Mouse (Mus musculus): ENCODE data around the gene Btbd11. TPM values are rescaled to one million over a fixed set of nuclear protein-coding genes. Genes with fewer than 3 reads are reported as not detected.

Btbd11 gene
- polyA plus RNA-seq, 1 experiment from 2014 or later = 8.4 TPM

GRCm38 (mm10) chr10:85522220-85522760, 135.7 kb downstream of the Btbd11 start:
- no peak for DNase-seq (ENCODE audit: low spot score)
- no peak overlapping the region for H3K4me3 ChIP-seq
- peaks cover 19% of the 10 kb centered on the region for H3K4me1 ChIP-seq (replicated peaks)
- no peaks in the 10 kb centered on the region for H3K9me3 ChIP-seq
- H3K27ac ChIP-seq = no peak overlapping the region
- no peaks in the 10 kb centered on the region for H3K36me3 ChIP-seq
- WGBS = 89% methylated on average over 7 of the region's 7 CpGs
- H3K27me3 ChIP-seq (ENCODE audit: insufficient read depth, poor library complexity, severe bottlenecking) = no peaks in the 10 kb centered on the region

GRCm38 (mm10) chr10:85525267-85526015, 138.8 kb downstream of the Btbd11 start:
- DNase-seq (ENCODE audit: low spot score) = no peak
- 36% methylated on average over 7 of the region's 7 CpGs for WGBS
- no peaks in the 10 kb centered on the region for H3K9me3 ChIP-seq

DNA sequence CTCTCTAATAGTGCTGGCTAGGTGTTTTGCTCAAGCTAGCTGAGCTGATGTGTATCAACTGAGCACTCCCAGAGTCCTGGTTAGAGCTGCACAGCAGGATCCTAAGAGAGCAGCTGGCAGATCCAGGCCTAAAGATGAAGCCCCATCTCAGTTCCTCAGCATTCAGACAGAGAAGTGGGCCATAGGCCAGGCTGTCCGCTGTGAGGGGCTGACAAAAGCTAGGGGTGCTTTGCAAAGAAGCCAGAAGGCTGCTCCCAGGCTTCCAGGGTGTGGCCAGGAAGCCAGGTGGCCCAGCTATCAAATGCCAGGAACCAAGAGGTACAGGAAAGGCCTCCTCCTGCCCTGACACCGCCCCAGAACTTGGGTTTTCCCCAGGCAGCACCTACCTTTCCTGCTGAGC, 140.0 kb downstream of the Btbd11 start:
- Histone ChIP-seq H3K27ac (peak overlapping the region; percentile 59; the same call in 1 of the 2 replicates), H3K4me3 (no peak overlapping the region), H3K9me3 (no peaks in the 10 kb centered on the region), H3K36me3 (no peaks in the 10 kb centered on the region), H3K27me3 (ENCODE audit: insufficient read depth, poor library complexity, severe bottlenecking) (no peaks in the 10 kb centered on the region), H3K4me1 (replicated peaks) (peaks cover 19% of the 10 kb centered on the region)
- WGBS = 60% methylated on average over 2 of the region's 2 CpGs
- no peak for DNase-seq (ENCODE audit: low spot score)

More at GRCm38 (mm10) chr10:85525267-85526015, 138.8 kb downstream of the Btbd11 start:
- no peaks in the 10 kb centered on the region for H3K36me3 ChIP-seq
- H3K4me1 ChIP-seq (replicated peaks) = peaks cover 19% of the 10 kb centered on the region
- no peak overlapping the region for H3K4me3 ChIP-seq
- peak overlapping the region; percentile 18; the same call in 1 of the 2 replicates for H3K27ac ChIP-seq
- H3K27me3 ChIP-seq (ENCODE audit: insufficient read depth, poor library complexity, severe bottlenecking) = no peaks in the 10 kb centered on the region

DNA sequence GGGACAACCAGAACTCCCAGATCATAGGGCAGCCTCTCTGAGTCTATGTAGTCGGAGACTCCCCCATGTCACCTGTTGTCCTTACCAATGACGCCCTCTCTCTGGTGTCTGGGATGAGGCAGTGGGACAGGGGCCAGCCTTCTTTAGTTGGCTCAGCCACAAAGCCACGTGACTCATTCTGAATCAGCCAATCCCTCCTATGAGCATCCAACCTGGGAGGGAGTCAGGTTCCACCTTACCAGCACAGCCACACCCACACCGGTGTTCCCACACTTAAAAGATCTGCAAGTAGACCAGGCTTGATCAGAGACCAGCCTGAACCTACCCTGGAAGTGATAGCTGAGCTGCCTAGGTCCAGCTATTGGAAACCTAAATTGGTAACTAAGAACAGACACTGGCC, 141.1 kb downstream of the Btbd11 start:
- no peak overlapping the region for H3K4me3 ChIP-seq
- peaks cover 19% of the 10 kb centered on the region for H3K4me1 ChIP-seq (replicated peaks)
- H3K27me3 ChIP-seq (ENCODE audit: insufficient read depth, poor library complexity, severe bottlenecking) = no peaks in the 10 kb centered on the region
- H3K36me3 ChIP-seq = no peaks in the 10 kb centered on the region
- no peak for DNase-seq (ENCODE audit: low spot score)
- no peak overlapping the region for H3K27ac ChIP-seq
- 70% methylated on average over 4 of the region's 4 CpGs for WGBS
- H3K9me3 ChIP-seq = no peaks in the 10 kb centered on the region

DNA sequence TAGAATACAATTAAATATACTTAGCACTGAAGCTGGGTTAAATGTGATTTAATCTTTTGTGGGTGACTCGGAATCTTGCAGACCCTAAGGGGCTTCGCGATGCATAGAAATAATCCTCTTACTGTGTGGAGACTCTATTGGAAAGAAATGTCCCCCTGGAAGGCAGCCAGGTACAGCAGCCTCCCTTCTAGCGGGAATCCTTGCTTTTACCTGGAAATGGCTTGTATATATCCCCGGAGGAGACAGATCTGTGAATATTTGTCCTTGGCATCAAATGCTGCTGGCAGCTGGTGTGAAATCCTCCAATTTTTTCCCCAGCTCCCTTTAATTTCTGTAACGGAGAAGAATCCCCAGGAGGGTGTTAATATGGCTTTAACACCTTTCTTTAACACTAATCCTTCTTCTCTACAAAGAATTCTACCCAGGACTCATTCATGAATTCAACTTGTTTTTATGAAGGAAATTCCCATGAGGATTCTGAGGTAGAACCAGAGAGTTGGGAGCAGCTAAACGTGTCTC, 146.6 kb downstream of the Btbd11 start:
- Histone ChIP-seq H3K4me3 (no peak overlapping the region), H3K4me1 (replicated peaks) (no peaks in the 10 kb centered on the region), H3K9me3 (no peaks in the 10 kb centered on the region), H3K36me3 (no peaks in the 10 kb centered on the region), H3K27me3 (ENCODE audit: insufficient read depth, poor library complexity, severe bottlenecking) (no peaks in the 10 kb centered on the region), H3K27ac (no peak overlapping the region)
- WGBS = 74% methylated on average over 7 of the region's 7 CpGs
- no peak for DNase-seq (ENCODE audit: low spot score)

DNA sequence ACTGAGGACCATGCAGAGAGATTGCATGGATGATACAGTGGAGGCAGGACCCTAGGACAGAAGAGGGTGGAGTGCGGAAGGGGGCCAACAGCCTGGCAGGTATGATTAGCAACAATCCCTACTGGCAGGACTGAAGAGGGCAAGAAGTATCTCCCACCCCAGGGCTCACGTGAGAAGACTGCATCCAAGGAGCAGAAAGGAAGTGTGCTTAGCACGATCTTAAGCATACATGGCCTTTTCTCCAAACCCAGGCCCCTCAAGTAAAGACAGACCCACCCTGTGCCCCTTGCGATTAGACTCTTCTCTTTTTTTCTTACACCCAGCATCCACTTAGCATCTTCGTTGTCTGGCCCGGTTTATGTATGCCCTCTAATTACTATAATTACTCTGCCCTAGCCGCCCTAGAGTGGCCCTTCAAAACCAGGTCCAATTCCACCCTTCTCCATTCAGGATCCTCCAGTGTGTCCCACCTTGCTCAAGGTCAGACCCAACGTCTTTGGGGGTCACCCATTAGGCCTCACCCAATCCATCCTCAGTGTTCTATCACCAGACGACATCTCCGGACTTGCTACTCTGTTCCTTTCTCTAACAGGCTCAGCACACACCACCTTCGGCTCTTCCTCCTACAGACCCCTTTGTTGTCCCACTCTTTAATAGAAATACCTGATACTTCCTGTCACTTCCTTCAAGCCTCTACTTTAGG, 151.6 kb downstream of the Btbd11 start:
- H3K9me3 ChIP-seq = no peaks in the 10 kb centered on the region
- no peak overlapping the region for H3K4me3 ChIP-seq
- H3K27me3 ChIP-seq (ENCODE audit: insufficient read depth, poor library complexity, severe bottlenecking) = 0 out of 2 replicates have a peak, but pooled peaks cover 8% of the 10 kb centered on the region
- no peak overlapping the region for H3K27ac ChIP-seq
- WGBS = 90% methylated on average over 11 of the region's 11 CpGs
- no peaks in the 10 kb centered on the region for H3K36me3 ChIP-seq
- peaks cover 15% of the 10 kb centered on the region for H3K4me1 ChIP-seq (replicated peaks)
- DNase-seq (ENCODE audit: low spot score) = no peak

GRCm38 (mm10) chr10:85539510-85540120, 153.0 kb downstream of the Btbd11 start:
- DNase-seq (ENCODE audit: low spot score) = peak; percentile 43
- H3K27ac ChIP-seq = peak overlapping the region; percentile 80; the same call in 1 of the 2 replicates
- peaks cover 23% of the 10 kb centered on the region for H3K4me1 ChIP-seq (replicated peaks)
- H3K4me3 ChIP-seq = no peak overlapping the region
- 0 out of 2 replicates have a peak, but pooled peaks cover 8% of the 10 kb centered on the region for H3K27me3 ChIP-seq (ENCODE audit: insufficient read depth, poor library complexity, severe bottlenecking)
- H3K9me3 ChIP-seq = no peaks in the 10 kb centered on the region
- no peaks in the 10 kb centered on the region for H3K36me3 ChIP-seq
- 15% methylated on average over 8 of the region's 8 CpGs for WGBS

DNA sequence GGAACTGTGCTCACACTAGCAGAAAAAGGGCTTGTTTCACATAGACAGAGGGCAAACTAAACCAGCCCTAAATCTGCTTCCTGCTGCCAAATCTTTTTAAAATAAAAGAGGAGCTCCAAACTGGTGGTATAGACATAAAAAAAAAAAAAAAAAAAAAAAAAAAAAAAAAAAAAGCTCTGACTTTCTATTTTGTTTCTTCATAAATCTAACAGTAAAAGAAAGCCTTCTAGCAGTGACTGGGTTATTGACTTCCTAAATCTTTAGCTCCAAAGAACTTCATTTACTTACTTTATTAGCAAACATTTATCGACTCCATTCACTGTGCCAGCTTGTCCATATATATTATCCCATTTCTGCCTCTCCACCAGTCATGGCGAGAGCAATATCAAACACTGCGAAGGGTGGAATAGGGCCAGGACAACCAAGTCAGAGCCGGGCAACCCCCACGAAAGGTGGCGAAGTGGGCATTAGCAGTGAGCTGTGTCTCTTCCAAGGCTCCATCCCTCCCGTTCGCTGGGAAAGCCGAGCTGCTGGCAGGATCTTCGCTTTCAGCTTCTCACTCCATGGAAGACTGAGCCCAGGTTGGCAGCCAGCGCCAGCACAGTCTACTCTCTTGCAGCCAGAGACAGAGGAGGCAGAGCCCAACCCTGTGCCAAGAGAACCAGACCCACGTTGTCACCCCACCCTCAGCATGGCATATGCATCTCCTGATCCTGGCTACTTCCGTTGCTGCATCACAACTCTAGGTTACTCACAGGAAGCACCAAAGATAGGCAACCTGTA, 153.9 kb downstream of the Btbd11 start:
- Histone ChIP-seq H3K4me1 (replicated peaks) (peaks cover 28% of the 10 kb centered on the region), H3K36me3 (no peaks in the 10 kb centered on the region), H3K9me3 (no peaks in the 10 kb centered on the region), H3K4me3 (no peak overlapping the region), H3K27me3 (ENCODE audit: insufficient read depth, poor library complexity, severe bottlenecking) (0 out of 2 replicates have a peak, but pooled peaks cover 8% of the 10 kb centered on the region), H3K27ac (peak overlapping the region; percentile 80; the same call in 1 of the 2 replicates)
- no peak for DNase-seq (ENCODE audit: low spot score)
- 88% methylated on average over 13 of the region's 13 CpGs for WGBS

DNA sequence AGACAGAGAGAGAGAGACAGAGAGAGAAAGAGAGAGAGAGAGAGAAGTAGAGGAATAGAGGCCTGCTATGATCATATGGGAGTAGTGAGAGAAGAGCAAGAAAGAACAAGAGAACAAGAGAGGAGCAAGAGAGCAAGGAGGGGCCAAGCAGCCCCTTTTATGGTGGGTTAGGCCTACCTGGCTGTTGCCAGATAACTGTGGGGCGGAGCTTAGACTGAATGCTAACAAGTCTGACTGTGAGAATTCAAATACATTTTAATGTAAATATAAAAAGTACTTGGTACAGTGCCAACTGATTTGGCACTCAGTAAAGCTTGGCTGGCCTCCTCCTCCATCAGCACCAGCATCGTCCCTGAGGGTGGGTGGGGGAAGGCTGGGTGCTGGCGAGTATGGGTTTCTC, 154.9 kb downstream of the Btbd11 start:
- H3K36me3 ChIP-seq = no peaks in the 10 kb centered on the region
- H3K27ac ChIP-seq = no peak overlapping the region
- H3K4me1 ChIP-seq (replicated peaks) = peaks cover 28% of the 10 kb centered on the region
- no peaks in the 10 kb centered on the region for H3K9me3 ChIP-seq
- H3K27me3 ChIP-seq (ENCODE audit: insufficient read depth, poor library complexity, severe bottlenecking) = 0 out of 2 replicates have a peak, but pooled peaks cover 8% of the 10 kb centered on the region
- no peak overlapping the region for H3K4me3 ChIP-seq
- 93% methylated on average over 3 of the region's 3 CpGs for WGBS
- DNase-seq (ENCODE audit: low spot score) = no peak

DNA sequence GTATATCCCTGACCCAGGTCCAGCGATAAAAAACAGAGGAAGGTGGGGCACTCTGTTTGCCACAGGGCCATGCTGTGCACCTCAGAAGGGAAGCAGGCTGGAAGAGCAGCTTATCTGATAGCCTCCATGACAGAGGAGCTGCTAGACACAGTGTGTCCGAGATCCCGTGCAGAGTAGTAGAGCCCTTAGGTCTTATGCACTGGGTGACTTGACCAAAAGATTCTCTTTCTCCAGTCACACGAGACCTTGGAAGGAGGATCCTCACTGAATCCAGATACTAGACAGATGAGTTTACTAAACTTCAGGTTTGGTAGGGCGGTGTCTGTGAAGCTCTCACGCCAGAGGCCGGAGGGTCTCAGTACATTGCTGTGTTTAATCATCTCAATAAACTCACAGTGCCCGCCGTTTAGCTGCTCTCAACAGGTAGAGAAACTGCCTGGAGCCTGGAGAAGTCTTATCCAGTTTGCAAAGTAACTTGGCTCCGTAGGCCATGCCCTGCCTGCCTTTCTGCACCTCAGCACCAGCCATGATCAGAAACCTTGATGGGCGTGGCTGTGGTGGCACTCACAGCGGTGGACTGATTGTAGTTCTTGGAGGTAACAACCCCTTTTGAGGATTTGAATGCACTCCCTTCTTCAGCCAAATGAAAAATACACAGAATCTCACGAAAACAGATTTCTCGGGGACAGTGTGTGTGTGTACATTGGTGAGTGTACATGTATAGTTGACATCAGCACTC, 155.4 kb downstream of the Btbd11 start:
- 0 out of 2 replicates have a peak, but pooled peaks cover 8% of the 10 kb centered on the region for H3K27me3 ChIP-seq (ENCODE audit: insufficient read depth, poor library complexity, severe bottlenecking)
- no peaks in the 10 kb centered on the region for H3K9me3 ChIP-seq
- no peak overlapping the region for H3K27ac ChIP-seq
- WGBS = 93% methylated on average over 14 of the region's 14 CpGs
- H3K36me3 ChIP-seq = no peaks in the 10 kb centered on the region
- DNase-seq (ENCODE audit: low spot score) = no peak
- peaks cover 28% of the 10 kb centered on the region for H3K4me1 ChIP-seq (replicated peaks)
- H3K4me3 ChIP-seq = no peak overlapping the region

GRCm38 (mm10) chr10:85543281-85543680, 156.7 kb downstream of the Btbd11 start:
- H3K36me3 ChIP-seq = no peaks in the 10 kb centered on the region
- no peak overlapping the region for H3K27ac ChIP-seq
- DNase-seq (ENCODE audit: low spot score) = no peak
- H3K4me1 ChIP-seq (replicated peaks) = peaks cover 28% of the 10 kb centered on the region
- 83% methylated on average over 2 of the region's 2 CpGs for WGBS
- H3K4me3 ChIP-seq = no peak overlapping the region
- 0 out of 2 replicates have a peak, but pooled peaks cover 8% of the 10 kb centered on the region for H3K27me3 ChIP-seq (ENCODE audit: insufficient read depth, poor library complexity, severe bottlenecking)
- H3K9me3 ChIP-seq = no peaks in the 10 kb centered on the region
